Comparison of ENCODE assay signal across 16 mouse cellular contexts in the genomic region with DNA sequence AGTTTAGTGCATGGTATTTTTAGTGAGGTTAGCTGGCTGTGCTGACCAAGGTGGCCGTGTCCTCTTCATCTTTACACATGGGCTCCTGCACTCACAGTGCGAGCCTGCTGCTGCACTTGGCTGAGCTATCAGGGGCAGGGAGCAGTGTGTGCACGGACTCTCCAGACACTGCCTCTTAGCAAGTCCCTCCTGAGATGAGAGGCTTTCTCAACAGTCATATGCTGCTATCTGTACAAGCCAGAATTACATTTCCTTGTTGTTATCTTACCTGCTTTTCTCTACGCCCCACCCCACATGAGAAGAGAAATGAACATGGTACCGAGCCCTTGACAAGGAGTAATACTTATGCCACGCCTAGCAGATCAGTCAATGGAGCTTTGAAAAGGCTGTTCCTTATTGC. TPM values are rescaled to one million over a fixed set of nuclear protein-coding genes. Genes with fewer than 3 reads are reported as not detected.
A peak's percentile ranks its signal among the peaks of the same experiment; 100 is the strongest.
DNase-seq lines count a peak whose midpoint lies in the region; ATAC-seq and TF ChIP-seq lines count a peak whose summit lies in the region.
"Had no signal": no experiment of that assay in that cellular context is flagged by ENCODE, and none has a peak within 500 bp of the region (broad histone marks: within the 10 kb centered on the region; RNA-seq: fewer than 3 reads in every experiment).

No protein-coding gene starts in this region.

- TF ChIP-seq CTCF in lung, embryonic 14.5 days (IDR thresholded peaks at IDR 0.05; ENCODE audit: low read depth): no peak
- no peak for TF ChIP-seq CTCF in lung, adult 2 months (IDR thresholded peaks at IDR 0.05; ENCODE audit: insufficient read depth, low read length)
- no peak for TF ChIP-seq CTCF in liver, postnatal 0 days (IDR thresholded peaks at IDR 0.05; ENCODE audit: low read depth)

- no peak for DNase-seq in lung, embryonic 14.5 days
- DNase-seq in lung, adult 2 months: no peak
- no peak for DNase-seq in liver, postnatal 0 days
- DNase-seq in kidney, adult 18-20 months: no peak
- no peak for DNase-seq in retina, postnatal 1 day
- no peak for DNase-seq in cerebellum, adult 11-12 months
- DNase-seq: cerebellum, adult 18-20 months; heart, postnatal 4 days; layer of hippocampus, postnatal 36 days; lung, adult 18-20 months; thymus, postnatal 25 days had no signal

- no peaks in the 10 kb centered on the region for H3K27me3 ChIP-seq in lung, embryonic 14.5 days (ENCODE audit: insufficient read depth, low read length)
- no peaks in the 10 kb centered on the region for H3K27me3 ChIP-seq in intestine, embryonic 16.5 days (replicated peaks; ENCODE audit: control insufficient read depth, insufficient read depth, low read length)
- no peaks in the 10 kb centered on the region for H3K27me3 ChIP-seq in liver, postnatal 0 days (ENCODE audit: insufficient read depth, low read length)
- H3K27me3 ChIP-seq: embryonic facial prominence, embryonic 15.5 days; heart, embryonic 13.5 days had no signal

- TF ChIP-seq POLR2A in lung, adult 2 months (IDR thresholded peaks at IDR 0.05; ENCODE audit: borderline replicate concordance, extremely low read depth, low read depth, low read length): no peak

- no peaks in the 10 kb centered on the region for H3K4me1 ChIP-seq in lung, embryonic 14.5 days (ENCODE audit: insufficient read depth)
- no peaks in the 10 kb centered on the region for H3K4me1 ChIP-seq in lung, adult 2 months (ENCODE audit: control insufficient read depth, insufficient read depth, low read length)
- H3K4me1 ChIP-seq in intestine, embryonic 16.5 days (ENCODE audit: control insufficient read depth, insufficient read depth, low read length): no peaks in the 10 kb centered on the region
- H3K4me1 ChIP-seq in liver, postnatal 0 days (ENCODE audit: insufficient read depth): peaks cover 34% of the 10 kb centered on the region
- H3K4me1 ChIP-seq: embryonic facial prominence, embryonic 15.5 days had no signal

- H3K4me2 ChIP-seq in lung, embryonic 14.5 days: no peak overlapping the region
- no peak overlapping the region for H3K4me2 ChIP-seq in intestine, embryonic 16.5 days (ENCODE audit: low read depth, low read length)
- peak overlapping the region; percentile 19; the same call in 1 of the 2 replicates for H3K4me2 ChIP-seq in liver, postnatal 0 days (ENCODE audit: low read depth, low read length)
- H3K4me2 ChIP-seq: embryonic facial prominence, embryonic 15.5 days; heart, embryonic 13.5 days had no signal

- H3K36me3 ChIP-seq in lung, embryonic 14.5 days (ENCODE audit: insufficient read depth): peaks cover 39% of the 10 kb centered on the region
- H3K36me3 ChIP-seq in intestine, embryonic 16.5 days (ENCODE audit: control insufficient read depth, insufficient read depth, low read length): peaks cover 6% of the 10 kb centered on the region; the same call in 1 of the 2 replicates
- H3K36me3 ChIP-seq in liver, postnatal 0 days (replicated peaks; ENCODE audit: insufficient read depth, low read length): peaks cover 53% of the 10 kb centered on the region

- 94% methylated on average over 6 of the region's 6 CpGs for WGBS in lung, embryonic 14.5 days
- WGBS in lung, adult 2 months: 80% methylated on average over 6 of the region's 6 CpGs
- WGBS in intestine, embryonic 16.5 days: 68% methylated on average over 6 of the region's 6 CpGs
- 56% methylated on average over 6 of the region's 6 CpGs for WGBS in liver, postnatal 0 days (ENCODE audit: insufficient replicate concordance)

- peak; percentile 84 for TF ChIP-seq EP300 in liver, postnatal 0 days (IDR thresholded peaks at IDR 0.05; ENCODE audit: low read depth)

- no peaks in the 10 kb centered on the region for H3K9me3 ChIP-seq in lung, embryonic 14.5 days (ENCODE audit: low read depth, low read length)
- peaks cover 3% of the 10 kb centered on the region; the same call in 1 of the 2 replicates for H3K9me3 ChIP-seq in intestine, embryonic 16.5 days (ENCODE audit: control insufficient read depth, low read length)
- H3K9me3 ChIP-seq in liver, postnatal 0 days (ENCODE audit: low read length): 0 out of 2 replicates have a peak, but pooled peaks cover 3% of the 10 kb centered on the region

- no peak overlapping the region for H3K9ac ChIP-seq in lung, embryonic 14.5 days
- H3K9ac ChIP-seq in intestine, embryonic 16.5 days (ENCODE audit: low read depth, low read length): no peak overlapping the region
- H3K9ac ChIP-seq in liver, postnatal 0 days (replicated peaks): no peak overlapping the region
- H3K9ac ChIP-seq: embryonic facial prominence, embryonic 15.5 days; heart, embryonic 13.5 days had no signal

- ATAC-seq in lung, embryonic 14.5 days (ENCODE audit: insufficient read depth): peak; percentile 38; the same call in 1 of the 2 replicates
- ATAC-seq in intestine, embryonic 16.5 days: peak; percentile 94
- ATAC-seq in liver, postnatal 0 days: peak; percentile 77
- ATAC-seq: forebrain, embryonic 14.5 days; midbrain, embryonic 16.5 days had no signal

- no peak overlapping the region for H3K4me3 ChIP-seq in lung, embryonic 14.5 days (ENCODE audit: low read depth, low read length)
- no peak overlapping the region for H3K4me3 ChIP-seq in lung, adult 2 months (replicated peaks; ENCODE audit: extremely low read depth, low read depth, low read length)
- H3K4me3 ChIP-seq in intestine, embryonic 16.5 days (ENCODE audit: low read length): no peak overlapping the region
- H3K4me3 ChIP-seq in liver, postnatal 0 days (ENCODE audit: low read depth, low read length): no peak overlapping the region
- H3K4me3 ChIP-seq: embryonic facial prominence, embryonic 15.5 days; heart, embryonic 13.5 days had no signal

- H3K27ac ChIP-seq in lung, embryonic 14.5 days (ENCODE audit: low read depth): no peak overlapping the region
- peak overlapping the region; percentile 73 for H3K27ac ChIP-seq in intestine, embryonic 16.5 days (ENCODE audit: low read length)
- H3K27ac ChIP-seq in liver, postnatal 0 days (ENCODE audit: low read depth): peak overlapping the region; percentile 70
- H3K27ac ChIP-seq: embryonic facial prominence, embryonic 15.5 days; heart, embryonic 13.5 days had no signal

RNA-seq across cellular contexts. Expression of a gene that starts 25.4 kb away (rescaled TPM):
- polyA plus RNA-seq in lung, embryonic 14.5 days (2014; fragmentation: Nextera tagmentation; extraction: Ambion mirVana): 67.6 and 68.6 TPM in 2 replicates
- polyA plus RNA-seq in lung, adult 2 months (2012; rRNA removed): 29.1 and 50.1 TPM in 2 replicates
- 56.7 and 60.9 TPM in 2 replicates for polyA plus RNA-seq in intestine, embryonic 16.5 days (2015; fragmentation: Nextera tagmentation; extraction: Ambion mirVana)
- 63.7 and 71.9 TPM in 2 replicates for polyA plus RNA-seq in liver, postnatal 0 days (2015; fragmentation: Nextera tagmentation; extraction: Ambion mirVana)

RNA-seq across cellular contexts. Expression of a gene that starts 44.6 kb away (rescaled TPM):
- polyA plus RNA-seq in lung, embryonic 14.5 days (2014; fragmentation: Nextera tagmentation; extraction: Ambion mirVana): 133 and 163 TPM in 2 replicates
- polyA plus RNA-seq in lung, adult 2 months (2012; rRNA removed): 2.7 and 7.2 TPM in 2 replicates
- 79.6 and 82.0 TPM in 2 replicates for polyA plus RNA-seq in intestine, embryonic 16.5 days (2015; fragmentation: Nextera tagmentation; extraction: Ambion mirVana)
- 73.3 and 76.3 TPM in 2 replicates for polyA plus RNA-seq in liver, postnatal 0 days (2015; fragmentation: Nextera tagmentation; extraction: Ambion mirVana)

Comparison
In these comparisons a context has a peak if more than half of its experiments do, and no peak if none do; other contexts are left out.
1. ATAC-seq: peak in every context shown above with its lines; median percentile 94 in intestine, embryonic 16.5 days; 77 in liver, postnatal 0 days; 38 in lung, embryonic 14.5 days.